Mouse (Mus musculus) adrenal gland, postnatal 4 days (tissue): Measurements from ENCODE around the gene Gm10310. TPM values are rescaled to one million over a fixed set of nuclear protein-coding genes. Genes with fewer than 3 reads are reported as not detected.
"Not testable (repeated sequence)": the region's sequence is repeated elsewhere in the genome, so short reads cannot be mapped to it uniquely, and the experiment has no call there.

Experiments
- DNase-seq, 2 experiments: peaks; one replicate each; pipeline ENCODE4 v3.0.0; 2021 to 2022; ENCODE audit warnings: low spot score in 2 of 2, mixed read lengths in 2 of 2
- long read RNA-seq, 2 experiments: library from polyadenylated mRNA; stranded (forward); transcript quantifications; one replicate each; pipeline ENCODE4 v2.0.0; 2021
- total RNA-seq, 2 experiments: library from RNA; stranded (reverse); gene quantifications; 2 replicates each; pipeline ENCODE4 v1.2.3; 2021

The Gm10310 gene
- total RNA-seq: not detected
- long read RNA-seq, experiment 1: 0 reads
- long read RNA-seq, experiment 2: 0 reads

- not testable (repeated sequence) for DNase-seq
These were observed at the start of gene Gm10310 for GRCm38 (mm10) chr10:129984962-129985361. Gm10310 (minus strand) TSS chr10:129985062.

GRCm38 (mm10) chr10:130030048-130030447 is 45.2 kb upstream of the Gm10310 start, which contains the start of gene Olfr821:
Olfr821 (plus strand) TSS chr10:130030348.
- no peak for DNase-seq

GRCm38 (mm10) chr10:130012321-130012720 is 27.5 kb upstream of the Gm10310 start, which contains the start of gene Olfr820:
Olfr820 (plus strand) TSS chr10:130012621.
- no peak for DNase-seq

DNA sequence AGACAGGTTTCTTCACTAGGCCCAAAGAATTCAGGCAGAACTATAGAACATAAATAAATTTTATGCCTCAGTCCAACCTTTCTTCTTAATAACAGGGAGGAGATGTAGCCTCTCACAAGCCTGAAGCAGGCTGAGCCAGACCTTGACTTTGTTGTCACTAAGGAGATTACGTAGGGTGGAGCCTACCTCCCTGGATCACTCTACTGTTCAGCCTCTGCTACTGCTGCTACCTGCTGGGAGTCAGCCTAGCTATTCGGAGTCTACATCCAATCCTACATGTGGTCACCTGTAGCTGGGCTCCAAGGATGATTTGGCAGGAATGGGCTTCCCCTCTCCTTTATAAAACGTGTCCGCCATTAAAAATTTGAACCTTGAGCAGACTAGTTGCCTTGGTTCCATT is 20.5 kb upstream of the Gm10310 start:
- DNase-seq: not testable (repeated sequence)

DNA sequence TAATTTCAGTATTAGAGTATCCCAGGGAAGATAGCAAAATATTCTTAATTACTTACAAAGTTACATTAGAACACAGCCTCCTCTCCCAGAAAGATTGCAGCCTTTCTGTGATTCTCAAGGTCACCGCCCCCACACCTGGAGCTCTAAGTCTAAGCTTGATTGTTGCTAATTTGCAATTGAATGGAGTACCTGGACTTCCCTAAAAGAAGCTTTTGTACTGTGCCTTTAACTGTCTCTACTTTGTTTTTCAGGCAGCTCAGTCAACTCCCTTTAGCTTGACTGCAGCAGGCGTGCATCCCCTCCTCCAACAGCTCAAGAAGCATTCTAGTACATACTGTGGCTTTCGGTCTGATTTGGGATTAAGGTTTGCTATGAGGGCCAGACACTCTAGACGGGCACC is 19.2 kb upstream of the Gm10310 start:
- not testable (repeated sequence) for DNase-seq

- not testable (repeated sequence) for DNase-seq
These were observed 3.0 kb downstream of the Gm10310 start for GRCm38 (mm10) chr10:129981867-129982266.

- DNase-seq: not testable (repeated sequence)
These were observed 8.8 kb downstream of the Gm10310 start, which contains the start of gene Olfr247 for GRCm38 (mm10) chr10:129976040-129976439. Olfr247 (minus strand) TSS chr10:129976140.

GRCm38 (mm10) chr10:129972994-129973393 is 11.9 kb downstream of the Gm10310 start:
- not testable (repeated sequence) for DNase-seq

- not testable (repeated sequence) for DNase-seq
These were observed 17.7 kb downstream of the Gm10310 start, which contains the start of gene Olfr819 for GRCm38 (mm10) chr10:129967166-129967565. Olfr819 (minus strand) TSS chr10:129967266.

DNA sequence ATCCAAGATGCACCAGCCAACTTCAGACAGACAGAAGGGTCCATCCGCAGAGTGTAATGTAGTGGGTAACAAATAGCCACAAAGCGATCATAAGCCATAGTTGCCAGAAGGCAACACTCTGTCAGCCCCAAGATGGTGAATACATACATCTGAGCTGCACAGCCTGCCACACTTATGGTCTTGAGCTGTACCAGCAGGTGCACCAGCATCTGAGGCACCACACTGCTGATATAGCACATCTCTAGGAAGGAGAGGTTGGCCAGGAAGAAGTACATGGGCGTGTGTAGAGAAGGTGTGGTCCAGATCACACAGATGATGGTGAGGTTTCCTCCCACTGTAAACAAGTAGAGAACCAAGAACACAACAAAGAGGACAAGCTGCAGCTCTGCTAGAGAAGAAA is 18.6 kb downstream of the Gm10310 start:
- DNase-seq: not testable (repeated sequence)

DNA sequence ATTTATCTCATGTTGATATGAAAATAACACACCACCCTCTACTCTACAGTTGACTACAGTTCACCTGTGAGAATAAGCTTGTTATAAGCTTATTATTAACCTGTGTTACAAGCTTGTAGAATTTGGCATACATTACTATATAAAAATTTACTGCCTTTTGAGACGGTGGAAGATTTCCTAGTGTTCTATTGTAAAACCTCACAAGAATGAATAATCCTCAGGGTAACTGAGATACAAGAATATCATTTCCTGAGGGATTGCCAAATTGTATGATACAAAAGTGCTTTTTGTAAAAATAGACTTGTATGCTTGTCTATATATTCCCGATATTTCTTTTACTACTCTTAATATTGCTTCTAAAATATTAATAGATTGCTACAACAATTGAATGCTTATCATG is 35.9 kb downstream of the Gm10310 start, which contains the start of gene Olfr818:
TSS of gene Olfr818 (minus strand) at position 101 of the 400 bp plus-strand sequence.
- no peak for DNase-seq

Other genes starting within 250 kb of the Gm10310 start
- gene Olfr806, start 243.1 kb downstream of the Gm10310 start, total RNA-seq: not detected
- not detected for gene Olfr807, start 227.3 kb downstream of the Gm10310 start, total RNA-seq
- not detected for gene Olfr808, start 219.6 kb downstream of the Gm10310 start, total RNA-seq
- not detected for gene Olfr809, start 210.4 kb downstream of the Gm10310 start, total RNA-seq
- gene Olfr810, start 190.1 kb downstream of the Gm10310 start, total RNA-seq: not detected
- not detected for gene Olfr811, start 180.7 kb downstream of the Gm10310 start, total RNA-seq
- not detected for gene Olfr812, start 139.0 kb downstream of the Gm10310 start, total RNA-seq
- not detected for gene Olfr813, start 129.7 kb downstream of the Gm10310 start, total RNA-seq
- not detected for gene Olfr814, start 105.2 kb downstream of the Gm10310 start, total RNA-seq
- not detected for gene Olfr815, start 79.2 kb downstream of the Gm10310 start, total RNA-seq
- not detected for gene Olfr816, start 69.5 kb downstream of the Gm10310 start, total RNA-seq
- not detected for gene Olfr818, start 36.0 kb downstream of the Gm10310 start, total RNA-seq
- gene Olfr819, start 17.8 kb downstream of the Gm10310 start, total RNA-seq: not detected
- gene Olfr247, start 8.9 kb downstream of the Gm10310 start, total RNA-seq: not detected
- gene Olfr820, start 27.6 kb upstream of the Gm10310 start, total RNA-seq: not detected
- gene Olfr821, start 45.3 kb upstream of the Gm10310 start, total RNA-seq: not detected
- gene Olfr822, start 86.1 kb upstream of the Gm10310 start, total RNA-seq: not detected
- not detected for gene Olfr823, start 130.3 kb upstream of the Gm10310 start, total RNA-seq
- gene Olfr824, start 144.9 kb upstream of the Gm10310 start, total RNA-seq: not detected
- gene Olfr825, start 181.7 kb upstream of the Gm10310 start, total RNA-seq: not detected
- gene Olfr826, start 199.1 kb upstream of the Gm10310 start, total RNA-seq: not detected
- not detected for gene Olfr827, start 229.3 kb upstream of the Gm10310 start, total RNA-seq